7 mouse cellular contexts compared by ENCODE assay signal in the genomic region with DNA sequence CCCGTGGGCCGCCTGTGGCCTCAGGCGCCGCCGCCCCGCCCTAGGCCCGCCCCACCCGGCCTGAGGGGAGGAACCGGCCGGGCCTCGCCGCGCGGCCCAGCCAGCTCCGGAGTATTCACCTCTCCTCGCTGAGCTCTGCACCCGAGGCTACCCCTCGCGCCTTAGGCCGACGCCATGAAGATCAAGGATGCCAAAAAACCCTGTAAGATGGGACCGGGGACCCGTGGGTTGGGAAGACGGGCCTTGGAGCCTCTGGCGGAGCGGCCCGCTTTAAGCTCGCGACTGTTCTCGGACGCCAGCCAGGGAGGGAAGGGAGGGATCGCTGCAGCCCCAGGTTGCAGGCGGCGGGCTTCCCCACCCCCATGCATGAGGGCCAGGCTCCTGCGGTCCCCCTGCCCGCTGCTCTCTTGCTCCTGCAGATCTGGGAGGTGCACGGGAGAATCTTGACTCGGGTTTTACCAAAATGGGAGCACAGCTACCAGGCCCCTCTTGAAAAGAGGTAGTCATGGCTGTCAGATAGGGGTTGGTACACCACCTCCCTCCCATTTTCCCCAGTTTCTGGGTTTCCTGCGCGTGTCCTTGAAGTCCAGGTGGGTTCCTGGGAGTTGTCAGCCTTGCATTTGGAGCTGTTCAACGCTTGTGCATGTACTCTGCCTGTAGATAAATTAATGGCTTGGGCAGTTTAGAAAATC. TPM values are rescaled to one million over a fixed set of nuclear protein-coding genes. Genes with fewer than 3 reads are reported as not detected.
DNase-seq lines count a peak whose midpoint lies in the region; ATAC-seq lines count a peak whose summit lies in the region.

No protein-coding gene starts in this region.

- H3K4me2 ChIP-seq in heart, embryonic 13.5 days = peak overlapping the region; percentile 95
- peak overlapping the region; percentile 62 for H3K4me2 ChIP-seq in lung, embryonic 15.5 days

- H3K9ac ChIP-seq in heart, embryonic 13.5 days = peak overlapping the region; percentile 97
- peak overlapping the region; percentile 71 for H3K9ac ChIP-seq in lung, embryonic 15.5 days

- DNase-seq in Muller cell, postnatal 12 days (ENCODE audit: inconsistent ontology term) = peak; percentile 90
- DNase-seq in brain, adult 2 months (ENCODE audit: low read depth, low spot score) = peak; percentile 81
- peak; percentile 38 for DNase-seq in fibroblast of lung, adult 2 months (ENCODE audit: low read depth)
- DNase-seq in layer of hippocampus, adult 11-12 months (ENCODE audit: low spot score) = peak; percentile 70
- DNase-seq in right cerebral cortex, adult 2 months (ENCODE audit: low spot score in 2 of 2) = peak; percentile 57 to 68

- WGBS in heart, embryonic 13.5 days = under 1% methylated on average over 30 of the region's 41 CpGs
- under 1% methylated on average over 35 of the region's 41 CpGs for WGBS in lung, embryonic 15.5 days

- H3K4me1 ChIP-seq in heart, embryonic 13.5 days = peaks cover 19% of the 10 kb centered on the region
- peaks cover 19% of the 10 kb centered on the region for H3K4me1 ChIP-seq in lung, embryonic 15.5 days

- peaks cover 6% of the 10 kb centered on the region; the same call in 1 of the 2 replicates for H3K36me3 ChIP-seq in heart, embryonic 13.5 days
- H3K36me3 ChIP-seq in lung, embryonic 15.5 days = 0 out of 2 replicates have a peak, but pooled peaks cover 4% of the 10 kb centered on the region

- peak; percentile 80 for ATAC-seq in heart, embryonic 13.5 days (ENCODE audit: extremely low read depth, insufficient number of reproducible peaks, low FRiP score, low TSS enrichment)
- ATAC-seq in lung, embryonic 15.5 days (ENCODE audit: borderline replicate concordance, extremely low read depth, low FRiP score, low TSS enrichment) = peak; percentile 92

- H3K27ac ChIP-seq in heart, embryonic 13.5 days (replicated peaks) = peak overlapping the region; percentile 95
- peak overlapping the region; percentile 94 for H3K27ac ChIP-seq in lung, embryonic 15.5 days

- H3K27me3 ChIP-seq in heart, embryonic 13.5 days (replicated peaks) = peaks cover 4% of the 10 kb centered on the region; the same call in 1 of the 2 replicates
- no peaks in the 10 kb centered on the region for H3K27me3 ChIP-seq in lung, embryonic 15.5 days

- peak overlapping the region; percentile 97 for H3K4me3 ChIP-seq in heart, embryonic 13.5 days
- H3K4me3 ChIP-seq in lung, embryonic 15.5 days = peak overlapping the region; percentile 64

- no peaks in the 10 kb centered on the region for H3K9me3 ChIP-seq in heart, embryonic 13.5 days
- H3K9me3 ChIP-seq in lung, embryonic 15.5 days = no peaks in the 10 kb centered on the region

RNA-seq across cellular contexts. Expression of gene Pank3, which starts 0.6 kb away (rescaled TPM):
- 8.0 and 8.4 TPM in 2 replicates for polyA plus RNA-seq in heart, embryonic 13.5 days (2015; fragmentation: Nextera tagmentation; extraction: Ambion mirVana)
- 13.4 and 13.7 TPM in 2 replicates for polyA plus RNA-seq in lung, embryonic 15.5 days (2015; fragmentation: Nextera tagmentation; extraction: Ambion mirVana)

RNA-seq across cellular contexts. Expression of gene Fbll1, which starts 28.8 kb away (rescaled TPM):
- not detected in 2 replicates for polyA plus RNA-seq in heart, embryonic 13.5 days (2015; fragmentation: Nextera tagmentation; extraction: Ambion mirVana)
- polyA plus RNA-seq in lung, embryonic 15.5 days (2015; fragmentation: Nextera tagmentation; extraction: Ambion mirVana) = 0.10 and 0.22 TPM in 2 replicates

Comparison
In these comparisons a context has a peak if more than half of its experiments do, and no peak if none do; other contexts are left out.
1. Peak in every context shown above with its lines: DNase-seq, ATAC-seq, H3K4me3 ChIP-seq and H3K27ac ChIP-seq.
2. DNase-seq: peak in every context shown above with its lines; median percentile 90 in Muller cell, postnatal 12 days; 81 in brain, adult 2 months; 70 in layer of hippocampus, adult 11-12 months; 62 in right cerebral cortex, adult 2 months; 38 in fibroblast of lung, adult 2 months.